Mouse (Mus musculus) liver, embryonic 16.5 days (tissue): ENCODE data around the gene Trit1. TPM values are rescaled to one million over a fixed set of nuclear protein-coding genes. Genes with fewer than 3 reads are reported as not detected.
"Not testable (repeated sequence)": the region's sequence is repeated elsewhere in the genome, so short reads cannot be mapped to it uniquely, and the experiment has no call there.

ENCODE experiments used
- ATAC-seq: fragments of 200-750 bp; cut with Nextera tagmentation; 2 replicates; pipeline ENCODE4 v1.8.0; 2017; ENCODE audit warnings: low read depth, mild to moderate bottlenecking, moderate number of reproducible peaks, moderate library complexity
- H3K27ac ChIP-seq: fragments of 300-500 bp; sonication (generic); 2 replicates; pipeline ENCODE4 v1.5.1; 2014; ENCODE audit warnings: mild to moderate bottlenecking, low read length
- H3K27me3 ChIP-seq: fragments of 300-500 bp; sonication (generic); 2 replicates; pipeline ENCODE4 v1.6.1; 2014; ENCODE audit warnings: low read depth, low read length, mixed read lengths; ENCODE audit not compliant: control insufficient read depth, insufficient read depth
- H3K36me3 ChIP-seq: fragments of 300-500 bp; sonication (generic); 2 replicates; pipeline ENCODE4 v1.6.1; 2014; ENCODE audit warnings: mild to moderate bottlenecking; ENCODE audit not compliant: control insufficient read depth, insufficient read depth
- H3K4me1 ChIP-seq: fragments of 300-500 bp; sonication (generic); 2 replicates; pipeline ENCODE4 v1.6.1; 2014; ENCODE audit warnings: low read depth, low read length, mixed read lengths; ENCODE audit not compliant: control insufficient read depth
- H3K4me2 ChIP-seq: fragments of 300-500 bp; sonication (generic); 2 replicates; pipeline ENCODE4 v1.6.1; 2014; ENCODE audit warnings: low read depth, low read length, mixed read lengths
- H3K4me3 ChIP-seq: fragments of 300-500 bp; sonication (generic); 2 replicates; pipeline ENCODE4 v1.5.1; 2014; ENCODE audit warnings: low read depth, mild to moderate bottlenecking, low read length
- H3K9ac ChIP-seq: fragments of 300-500 bp; sonication (generic); 2 replicates; pipeline ENCODE4 v1.6.1; 2014; ENCODE audit warnings: low read depth, low read length
- H3K9me3 ChIP-seq: fragments of 300-500 bp; sonication (generic); replicated peaks from 2 replicates; pipeline ENCODE4 v1.6.1; 2016; ENCODE audit warnings: low read length; ENCODE audit not compliant: control insufficient read depth
- WGBS: fragments of 180-500 bp; shearing (Covaris S2); extraction: QIAGEN DNeasy Blood & Tissue Kit; methylation state at CpG from one replicate; pipeline ENCODE4 v1.1.7; 2014; ENCODE audit not compliant: insufficient replicate concordance; 5-methylcytosine and 5-hydroxymethylcytosine counted together
- polyA plus RNA-seq: library from polyadenylated mRNA; unstranded; fragments of >200 nt; fragmentation: Nextera tagmentation; extraction: Ambion mirVana; gene quantifications from 2 replicates; pipeline ENCODE4 v1.2.1, GENCODE M21; 2015

Gene Trit1
- polyA plus RNA-seq, 1 experiment from 2014 or later: 7.0 TPM

- Histone ChIP-seq H3K4me1 (no peaks in the 10 kb centered on the region), H3K9ac (no peak overlapping the region), H3K9me3 (no peaks in the 10 kb centered on the region), H3K4me3 (no peak overlapping the region), H3K27me3 (peaks cover 11% of the 10 kb centered on the region), H3K4me2 (no peak overlapping the region), H3K27ac (no peak overlapping the region), H3K36me3 (no peaks in the 10 kb centered on the region)
- 43% methylated on average over 2 of the region's 2 CpGs for WGBS
- ATAC-seq: no peak
These were observed 35.7 kb upstream of the Trit1 start for GRCm38 (mm10) chr4:122980684-122981083.

GRCm38 (mm10) chr4:122981238-122981637, 35.2 kb upstream of the Trit1 start:
- Histone ChIP-seq H3K4me3 (no peak overlapping the region), H3K4me2 (no peak overlapping the region), H3K36me3 (no peaks in the 10 kb centered on the region), H3K9me3 (no peaks in the 10 kb centered on the region), H3K4me1 (no peaks in the 10 kb centered on the region), H3K27ac (no peak overlapping the region), H3K9ac (no peak overlapping the region), H3K27me3 (peaks cover 11% of the 10 kb centered on the region)
- no peak for ATAC-seq
- 28% methylated on average over 7 of the region's 7 CpGs for WGBS

- H3K27ac ChIP-seq: no peak overlapping the region
- 38% methylated on average over 3 of the region's 3 CpGs for WGBS
- no peak for ATAC-seq
These were observed 34.5 kb upstream of the Trit1 start for GRCm38 (mm10) chr4:122981930-122982329.

GRCm38 (mm10) chr4:122982537-122982936, 33.9 kb upstream of the Trit1 start:
- H3K27me3 ChIP-seq: peaks cover 11% of the 10 kb centered on the region
- 37% methylated on average over 3 of the region's 3 CpGs for WGBS

More at GRCm38 (mm10) chr4:122981930-122982329, 34.5 kb upstream of the Trit1 start:
- Histone ChIP-seq H3K27me3 (peaks cover 11% of the 10 kb centered on the region), H3K4me3 (no peak overlapping the region), H3K9me3 (no peaks in the 10 kb centered on the region), H3K36me3 (no peaks in the 10 kb centered on the region), H3K4me1 (no peaks in the 10 kb centered on the region), H3K4me2 (no peak overlapping the region), H3K9ac (no peak overlapping the region)

GRCm38 (mm10) chr4:122983486-122984261, 32.7 kb upstream of the Trit1 start:
- Histone ChIP-seq H3K4me2 (peak overlapping the region; percentile 28), H3K27ac (no peak overlapping the region), H3K4me1 (no peaks in the 10 kb centered on the region), H3K4me3 (no peak overlapping the region), H3K27me3 (peaks cover 11% of the 10 kb centered on the region), H3K9ac (no peak overlapping the region), H3K9me3 (no peaks in the 10 kb centered on the region), H3K36me3 (no peaks in the 10 kb centered on the region)
- no peak for ATAC-seq
- 16% methylated on average over 17 of the region's 17 CpGs for WGBS

More at GRCm38 (mm10) chr4:122982537-122982936, 33.9 kb upstream of the Trit1 start:
- Histone ChIP-seq H3K9me3 (no peaks in the 10 kb centered on the region), H3K4me3 (no peak overlapping the region), H3K27ac (no peak overlapping the region), H3K4me2 (no peak overlapping the region), H3K4me1 (no peaks in the 10 kb centered on the region), H3K36me3 (no peaks in the 10 kb centered on the region), H3K9ac (no peak overlapping the region)
- no peak for ATAC-seq

GRCm38 (mm10) chr4:122985110-122985509, 31.3 kb upstream of the Trit1 start:
- Histone ChIP-seq H3K9ac (no peak overlapping the region), H3K27ac (no peak overlapping the region), H3K36me3 (no peaks in the 10 kb centered on the region), H3K4me1 (no peaks in the 10 kb centered on the region), H3K4me2 (no peak overlapping the region), H3K4me3 (no peak overlapping the region), H3K27me3 (peaks cover 11% of the 10 kb centered on the region), H3K9me3 (no peaks in the 10 kb centered on the region)
- WGBS: 15% methylated on average over 8 of the region's 8 CpGs
- ATAC-seq: peak; percentile 54; the same call in 1 of the 2 replicates

GRCm38 (mm10) chr4:122987421-122987820, 29.0 kb upstream of the Trit1 start:
- Histone ChIP-seq H3K4me1 (no peaks in the 10 kb centered on the region), H3K27me3 (peaks cover 10% of the 10 kb centered on the region), H3K27ac (no peak overlapping the region), H3K4me3 (no peak overlapping the region), H3K36me3 (no peaks in the 10 kb centered on the region), H3K9ac (no peak overlapping the region), H3K9me3 (no peaks in the 10 kb centered on the region), H3K4me2 (no peak overlapping the region)
- WGBS: 51% methylated on average over 4 of the region's 4 CpGs
- no peak for ATAC-seq

- H3K4me3 ChIP-seq, ATAC-seq, H3K9ac ChIP-seq, H3K4me1 ChIP-seq, H3K36me3 ChIP-seq, H3K27ac ChIP-seq, H3K27me3 ChIP-seq, H3K4me2 ChIP-seq, H3K9me3 ChIP-seq: not testable (repeated sequence)
- 57% methylated on average over 3 of the region's 3 CpGs for whole genome bisulfite sequencing
These were observed 28.4 kb upstream of the Trit1 start for GRCm38 (mm10) chr4:122988004-122988403.

GRCm38 (mm10) chr4:122991177-122991576, 25.2 kb upstream of the Trit1 start:
- peaks cover 15% of the 10 kb centered on the region for H3K27me3 ChIP-seq
- peaks cover under 1% of the 10 kb centered on the region for H3K4me1 ChIP-seq
- H3K9me3 ChIP-seq: no peaks in the 10 kb centered on the region
- no peak overlapping the region for H3K27ac ChIP-seq
- no peak for ATAC-seq
- H3K9ac ChIP-seq: no peak overlapping the region
- H3K36me3 ChIP-seq: no peaks in the 10 kb centered on the region
- WGBS: 25% methylated on average over 1 of the region's 1 CpGs
- H3K4me3 ChIP-seq: no peak overlapping the region
- H3K4me2 ChIP-seq: no peak overlapping the region
